Mouse (Mus musculus) spleen, adult 2 months (tissue): ENCODE results near the gene Adssl1.

Source experiments
- CTCF ChIP-seq: fragments of 200-500 bp; IDR thresholded peaks from 2 replicates; pipeline ENCODE4 v1.5.1; 2011; ENCODE audit warnings: mild to moderate bottlenecking, inconsistent platforms; ENCODE audit not compliant: insufficient read depth, insufficient read length, insufficient replicate concordance; ENCODE audit errors: extremely low read depth
- POLR2A ChIP-seq: fragments of 200-500 bp; IDR thresholded peaks from 2 replicates; pipeline ENCODE4 v1.6.1; 2011; ENCODE audit warnings: low read depth, low read length, inconsistent platforms

- no peak for TF ChIP-seq POLR2A
- TF ChIP-seq CTCF, result peak; percentile 75; the same call in 1 of the 2 replicates
Measured at GRCm38 (mm10) chr12:112675245-112676035, 55.6 kb downstream of the Adssl1 start.
